Mouse (Mus musculus) kidney, postnatal 14 days (tissue): ENCODE measurements around the gene Chil5.
"Not testable (repeated sequence)": the region's sequence is repeated elsewhere in the genome, so short reads cannot be mapped to it uniquely, and the experiment has no call there.

Source experiments
- DNase-seq: peaks from one replicate; pipeline ENCODE4 v3.0.0; 2022; ENCODE audit warnings: mixed read lengths

Chil5 gene

GRCm38 (mm10) chr3:106032781-106033180 is at the start of gene Chil5:
Gene Chil5 (minus strand): TSS chr3:106032814.
- DNase-seq: no peak

DNA sequence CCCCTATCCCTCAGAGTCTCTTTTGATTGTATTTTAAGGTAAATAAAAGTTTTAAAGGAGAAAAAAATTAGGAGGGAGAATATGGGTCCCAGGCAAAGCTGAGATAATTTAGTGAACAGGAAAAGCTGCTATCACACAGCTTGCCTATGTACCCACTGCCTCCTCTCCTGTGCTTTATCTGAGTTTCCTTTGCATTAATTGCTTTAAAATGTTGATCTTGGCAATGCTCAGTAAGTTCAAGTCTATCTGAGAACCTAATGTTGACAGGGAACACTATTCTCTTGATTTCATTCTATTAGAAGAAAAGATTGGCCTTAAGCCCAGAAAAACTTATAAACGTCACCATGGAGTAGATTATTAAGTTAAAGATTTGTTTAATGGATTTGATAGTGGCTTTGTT is 42.2 kb upstream of the Chil5 start:
- DNase-seq: no peak

DNA sequence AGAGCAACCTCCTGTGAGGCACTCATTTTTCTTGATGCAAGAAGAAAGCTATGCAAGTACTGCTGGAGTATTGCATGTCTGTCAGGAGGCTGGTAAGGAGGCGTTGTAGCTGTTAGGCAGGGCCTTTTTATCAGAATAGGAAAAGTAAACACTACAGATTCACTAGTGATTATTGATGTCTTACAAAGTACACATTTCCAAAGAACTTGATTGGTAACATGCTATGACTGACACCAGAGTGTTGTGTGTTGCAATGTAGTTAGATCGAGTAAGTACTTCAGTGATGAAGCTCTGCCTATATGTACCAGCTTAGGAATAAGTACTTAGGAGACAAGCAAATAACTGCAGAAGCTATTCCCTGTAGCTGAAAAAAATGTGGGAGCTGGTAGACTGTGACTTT is 38.4 kb upstream of the Chil5 start:
- no peak for DNase-seq

- not testable (repeated sequence) for DNase-seq
Observed at GRCm38 (mm10) chr3:106067707-106068106, 35.1 kb upstream of the Chil5 start.

- no peak for DNase-seq
Observed at GRCm38 (mm10) chr3:106057966-106058365, 25.4 kb upstream of the Chil5 start.

DNA sequence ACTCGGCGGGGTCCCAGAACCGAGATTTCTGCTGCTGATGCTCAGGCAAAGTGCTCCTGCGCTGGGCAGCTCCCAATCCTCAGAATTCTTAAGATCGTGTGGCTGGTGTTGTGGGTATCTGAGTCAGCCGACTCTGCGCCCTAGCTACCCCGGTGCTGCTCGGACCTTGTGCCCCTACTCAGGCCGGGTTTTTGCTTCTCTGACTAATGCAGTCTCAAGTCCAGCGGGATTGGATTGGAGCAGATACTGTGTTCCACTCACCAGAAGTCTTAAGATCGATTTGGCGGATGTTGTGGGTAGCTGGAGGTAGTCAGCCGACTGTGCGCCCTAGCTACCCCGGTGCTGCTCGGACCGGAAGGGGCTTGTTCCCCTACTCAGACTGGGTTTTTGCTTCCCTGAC is 19.3 kb upstream of the Chil5 start:
- DNase-seq: no peak

DNA sequence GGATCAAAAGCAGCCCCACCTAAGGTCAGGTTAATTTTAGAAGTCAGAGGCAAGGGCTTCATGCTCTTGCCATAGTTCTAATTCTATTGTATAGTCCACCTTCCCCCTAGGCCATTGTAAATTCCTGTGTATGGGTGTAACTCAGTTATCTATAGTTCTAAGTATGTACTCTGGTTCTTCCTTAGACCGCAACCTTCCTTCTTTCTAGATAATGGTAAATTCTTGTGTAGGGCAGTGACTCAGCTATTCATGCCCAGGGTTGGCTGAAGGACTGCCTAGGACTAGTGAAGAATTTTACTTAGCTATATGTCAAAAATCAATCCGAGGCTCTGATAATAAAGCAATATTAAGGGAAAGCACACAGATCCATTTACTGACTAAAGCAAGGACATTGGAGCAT is 7.7 kb upstream of the Chil5 start:
- DNase-seq: no peak

- DNase-seq: no peak
Observed at GRCm38 (mm10) chr3:106024135-106024534, 8.5 kb downstream of the Chil5 start.

DNA sequence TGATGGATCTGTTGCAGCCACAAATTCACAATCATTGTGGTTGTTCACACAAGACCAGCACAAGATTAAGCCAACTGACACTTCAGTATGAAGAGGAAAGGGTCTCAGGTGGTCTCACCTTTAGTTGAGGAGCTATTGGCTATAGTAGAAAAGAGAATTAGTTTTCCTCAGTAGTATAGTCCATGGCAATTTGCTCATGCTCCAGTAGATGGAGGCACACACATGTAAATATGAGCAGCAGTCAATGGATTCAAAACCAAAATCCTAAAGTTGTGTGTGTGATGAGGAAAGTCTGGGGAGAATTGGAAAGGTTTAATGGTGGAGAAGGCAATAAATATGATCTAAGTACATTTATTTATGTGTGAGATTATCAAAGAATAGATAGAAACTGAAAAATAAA is 10.8 kb downstream of the Chil5 start:
- DNase-seq: no peak

- DNase-seq: no peak
Observed at GRCm38 (mm10) chr3:106014546-106014945, 18.1 kb downstream of the Chil5 start, which contains the start of gene Pifo. Gene Pifo (minus strand): TSS chr3:106014646.

DNA sequence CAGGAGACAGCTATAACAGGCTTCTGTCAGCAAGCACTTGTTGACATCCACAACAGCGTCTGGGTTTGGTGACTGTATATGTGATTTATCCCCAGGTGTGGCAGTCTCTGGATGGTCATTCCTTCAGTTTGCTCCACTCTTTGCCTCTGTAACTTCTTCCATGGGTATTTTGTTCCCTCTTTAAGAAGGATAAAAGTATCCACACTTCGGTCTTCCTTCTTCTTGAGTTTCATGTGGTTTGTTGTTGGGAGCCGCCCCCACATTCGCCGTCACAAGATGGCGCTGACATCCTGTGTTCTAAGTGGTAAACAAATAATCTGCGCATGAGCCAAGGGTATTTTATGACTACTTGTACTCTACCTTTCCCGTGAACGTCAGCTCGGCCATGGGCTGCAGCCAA is 29.3 kb downstream of the Chil5 start:
- DNase-seq: not testable (repeated sequence)

GRCm38 (mm10) chr3:106001416-106002370 is 30.9 kb downstream of the Chil5 start:
- DNase-seq: peak; percentile 43

DNA sequence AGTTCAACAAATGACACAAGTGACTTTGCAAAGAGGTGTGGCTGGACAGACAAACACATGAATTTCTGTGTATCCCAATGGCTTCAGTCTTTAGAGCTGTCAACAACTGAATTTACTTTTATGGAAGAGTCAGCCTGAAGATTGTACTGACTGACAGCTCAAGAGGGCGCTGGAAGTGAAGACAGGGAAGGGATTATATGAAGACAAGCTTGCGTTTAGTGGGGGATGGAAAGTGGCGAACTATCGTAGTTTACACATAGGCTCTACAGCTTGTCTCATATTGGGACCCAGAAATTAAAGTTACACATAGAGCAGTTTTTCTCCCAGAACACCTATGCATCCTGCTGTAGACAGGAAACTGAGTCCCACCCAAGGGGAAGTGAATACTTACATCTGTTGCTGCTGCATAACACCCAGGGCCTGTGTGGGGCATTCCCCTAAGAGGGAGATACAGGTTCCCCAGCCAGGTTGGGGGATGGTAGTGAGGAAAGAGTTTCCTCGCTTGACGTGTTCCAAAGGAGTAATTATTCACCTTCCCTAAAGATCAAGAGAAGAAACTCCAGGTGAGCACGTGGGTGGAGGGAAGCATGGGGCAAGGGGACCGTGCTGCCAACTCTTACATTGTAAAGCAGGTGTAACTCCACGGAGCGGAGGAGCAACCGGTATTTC is 31.8 kb downstream of the Chil5 start:
- DNase-seq: no peak

DNA sequence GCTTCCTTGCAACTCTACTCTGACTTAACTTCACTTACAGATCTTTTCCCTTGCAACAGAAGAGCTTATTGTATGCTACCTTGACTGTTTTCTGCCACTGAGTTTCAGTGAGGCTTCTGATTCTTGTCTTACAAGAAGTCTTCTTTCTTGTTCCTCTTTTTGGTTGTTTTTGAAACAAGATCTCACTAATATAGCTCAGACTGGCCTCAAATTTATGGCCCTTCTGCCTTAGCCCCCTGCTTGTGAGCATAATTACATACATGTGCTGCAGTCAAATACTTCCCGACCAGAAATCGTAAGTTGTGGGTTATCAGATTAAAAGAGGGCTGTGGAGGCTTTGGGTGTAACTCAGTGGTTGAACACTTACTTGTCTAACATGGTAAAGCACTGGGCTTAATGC is 37.9 kb downstream of the Chil5 start:
- DNase-seq: no peak

GRCm38 (mm10) chr3:105991653-105992283 is 40.8 kb downstream of the Chil5 start:
- peak; percentile 48 for DNase-seq

GRCm38 (mm10) chr3:105989611-105990010 is 43.0 kb downstream of the Chil5 start:
- not testable (repeated sequence) for DNase-seq

DNA sequence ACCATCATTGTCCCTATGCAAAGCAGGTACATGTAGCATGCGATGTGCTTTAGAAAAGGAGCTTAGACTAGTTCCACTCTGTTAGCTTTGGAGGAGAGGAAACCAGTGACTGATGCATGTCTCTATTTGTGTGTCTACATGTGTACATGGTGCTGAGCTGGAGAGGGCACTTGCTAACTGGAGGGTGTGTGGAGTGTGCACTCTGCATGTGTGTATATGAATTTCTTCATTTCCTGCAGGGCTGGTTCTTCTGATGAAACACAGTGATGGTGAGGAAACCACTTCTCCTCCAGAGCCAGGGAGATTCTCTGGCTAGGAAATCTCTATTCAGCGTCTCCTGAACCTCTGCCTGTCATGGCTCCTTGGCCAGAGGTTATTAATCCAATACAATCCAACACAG is 58.4 kb downstream of the Chil5 start:
- no peak for DNase-seq

DNA sequence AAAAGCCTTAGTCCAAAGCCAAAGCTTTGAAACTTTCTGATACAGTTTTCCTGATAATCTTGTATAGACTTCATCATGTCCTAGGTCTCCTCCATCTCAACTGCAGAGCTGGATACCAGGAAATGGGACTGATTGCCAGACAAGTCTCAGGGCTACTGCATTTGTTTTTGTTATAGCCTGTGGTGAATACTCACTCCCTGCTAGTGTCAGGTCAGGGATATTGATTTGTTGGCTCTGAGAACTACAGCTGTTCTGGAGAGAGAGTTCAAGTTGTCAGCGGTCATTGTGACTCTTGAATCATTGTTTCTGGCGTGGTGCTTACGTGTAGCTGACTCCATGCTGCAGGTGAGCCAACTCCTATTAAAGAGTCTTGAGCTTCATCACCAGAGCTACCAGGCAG is 59.2 kb downstream of the Chil5 start, which contains the start of gene Ovgp1:
TSS of gene Ovgp1 (plus strand) at position 301 of the 400 bp plus-strand sequence.
- DNase-seq: no peak

DNA sequence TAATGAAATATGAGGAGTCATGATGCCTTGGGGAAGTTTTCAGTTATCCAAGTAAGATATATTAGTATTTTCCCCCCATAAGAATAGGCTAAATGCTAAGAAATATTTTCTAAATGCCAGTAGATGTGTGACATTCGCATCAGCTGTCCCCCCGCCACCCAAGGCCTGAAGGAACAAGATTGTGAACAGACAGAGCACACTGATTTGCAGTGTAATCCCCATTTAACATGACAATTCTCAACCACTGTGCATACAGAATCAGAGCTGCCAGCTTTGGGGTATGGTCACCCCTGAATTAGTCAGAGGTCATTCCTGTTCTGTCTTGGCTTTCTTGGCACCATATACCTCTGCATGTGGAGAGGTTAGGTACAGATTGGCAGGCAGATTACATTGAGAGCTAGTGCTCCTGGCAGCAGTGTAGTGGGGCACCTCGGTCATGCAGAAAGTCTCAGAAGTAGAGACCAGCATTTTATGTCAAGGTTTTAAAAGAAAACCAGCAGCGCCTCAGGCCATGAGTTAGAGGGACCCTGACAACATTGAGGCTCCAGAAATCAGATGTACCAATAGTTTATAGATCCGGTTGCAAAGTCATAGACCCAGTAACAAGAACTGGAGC is 60.7 kb downstream of the Chil5 start:
- DNase-seq: no peak
